Mouse (Mus musculus) left cerebral cortex, adult 9 months (tissue): Measurements from ENCODE around the gene Hmces.
"Not testable (repeated sequence)": the region's sequence is repeated elsewhere in the genome, so short reads cannot be mapped to it uniquely, and the experiment has no call there.

Experiments used
- DNase-seq, 2 experiments: peaks; one replicate each; pipeline ENCODE4 v3.0.0; 2022; ENCODE audit warnings: low spot score in 2 of 2

Gene Hmces

DNA sequence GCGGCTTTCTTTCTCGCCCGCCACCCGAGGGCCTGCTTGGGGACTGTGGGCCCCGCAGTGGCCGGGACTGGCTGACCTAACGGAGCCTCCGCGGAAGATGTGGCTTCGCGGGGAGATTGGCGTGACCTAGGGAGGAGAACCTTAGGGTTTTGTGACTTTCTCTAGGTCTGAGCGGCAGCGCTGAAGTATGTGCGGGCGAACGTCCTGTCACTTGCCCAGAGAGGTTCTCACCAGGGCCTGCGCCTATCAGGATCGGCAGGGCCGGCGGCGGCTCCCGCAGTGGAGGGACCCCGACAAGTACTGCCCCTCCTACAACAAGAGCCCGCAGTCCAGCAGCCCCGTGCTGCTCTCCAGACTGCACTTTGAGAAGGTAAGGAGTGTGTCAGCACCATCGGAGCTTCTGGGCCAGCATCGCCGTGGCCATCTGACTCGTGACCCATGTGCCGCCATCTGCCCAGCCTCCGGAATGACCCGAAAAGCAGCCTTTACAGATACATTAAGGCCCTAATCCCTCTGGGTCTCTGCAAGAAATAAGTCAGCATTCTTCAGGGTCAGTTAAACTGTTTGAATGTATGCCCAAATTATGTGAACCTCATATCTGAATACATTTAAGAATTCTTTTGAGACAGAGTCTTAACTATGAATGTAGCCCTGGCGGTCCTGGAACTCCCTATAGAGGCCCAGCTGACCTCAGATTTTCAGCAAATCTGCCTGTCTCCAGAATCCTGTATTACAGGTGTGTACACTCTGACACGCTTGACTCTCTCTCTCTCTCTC lies 779 bp downstream of the Hmces start:
- no peak for DNase-seq

- no peak for DNase-seq
These were observed 2.2 kb downstream of the Hmces start for GRCm38 (mm10) chr6:87915939-87916338.

GRCm38 (mm10) chr6:87921201-87921600 lies 7.5 kb downstream of the Hmces start:
- DNase-seq = no peak

DNA sequence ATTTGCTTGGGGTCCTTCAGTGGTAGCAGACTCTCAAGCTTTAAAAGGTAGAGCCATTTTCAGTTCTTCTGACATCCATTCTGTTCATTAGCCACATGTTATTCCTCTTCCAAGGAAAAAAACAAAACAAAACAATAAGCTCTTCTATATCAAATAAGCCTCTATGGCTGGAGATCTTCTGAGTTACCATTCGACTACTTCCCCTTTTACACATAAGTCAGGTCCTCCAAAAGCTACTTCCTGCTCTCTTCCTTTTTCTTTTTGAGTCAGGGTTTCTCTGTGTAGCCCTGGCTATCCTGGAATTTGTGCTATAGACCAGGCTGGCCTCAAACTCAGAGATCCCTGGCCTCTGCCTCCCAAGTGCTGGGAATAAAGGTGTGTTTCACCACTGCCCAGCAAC lies 9.9 kb downstream of the Hmces start:
- DNase-seq = no peak

DNA sequence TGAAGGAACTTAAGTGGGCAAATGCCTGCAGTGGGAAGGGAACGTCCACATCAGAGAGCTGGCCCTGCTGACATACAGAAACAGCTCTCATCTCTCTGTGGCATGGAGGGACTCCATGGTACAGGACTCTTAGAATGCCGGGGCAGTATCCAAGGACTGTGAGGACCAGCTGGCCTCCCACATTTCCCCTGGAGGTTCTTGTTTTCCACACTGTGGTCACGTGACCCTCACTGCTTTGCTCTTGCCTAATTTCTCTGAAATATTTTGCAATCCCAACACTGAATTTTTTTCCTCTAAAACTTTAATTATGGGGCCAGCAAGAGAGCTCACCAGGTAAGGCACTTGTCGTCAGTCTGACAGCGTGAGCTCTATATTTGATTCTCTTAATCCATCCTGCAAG lies 21.3 kb downstream of the Hmces start:
- DNase-seq = no peak

DNA sequence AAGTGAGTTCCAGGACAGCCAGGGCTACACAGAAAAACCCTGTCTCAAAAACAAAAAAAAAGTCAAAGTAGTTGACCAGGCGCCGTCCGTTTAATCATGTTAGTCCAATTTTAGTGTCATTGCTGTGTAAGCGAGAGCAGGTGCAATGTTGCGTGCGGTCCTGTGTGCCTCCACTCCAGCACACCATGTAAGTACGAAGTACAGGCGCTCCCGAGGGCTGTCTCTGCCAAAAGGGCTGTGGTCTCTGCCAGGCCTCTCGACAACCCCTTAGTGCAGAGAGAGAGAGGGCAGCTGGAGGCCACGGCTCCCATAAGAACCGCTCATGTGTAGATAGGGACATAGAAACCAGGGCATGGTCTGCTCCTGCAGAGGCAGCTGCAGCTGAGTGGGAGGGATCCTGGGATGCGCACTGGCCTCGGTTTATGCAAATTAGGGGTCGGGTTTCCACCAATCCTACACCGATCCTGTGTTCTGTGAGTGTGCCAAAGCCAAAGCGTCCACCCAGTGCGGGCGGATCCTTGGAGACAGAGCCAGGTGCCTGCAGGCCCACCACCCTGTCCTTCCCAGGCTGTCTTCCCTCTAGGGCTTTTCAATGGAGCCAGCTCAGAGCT lies 23.5 kb downstream of the Hmces start:
- no peak for DNase-seq

- no peak for DNase-seq
These were observed 25.2 kb downstream of the Hmces start for GRCm38 (mm10) chr6:87938941-87939340.

DNA sequence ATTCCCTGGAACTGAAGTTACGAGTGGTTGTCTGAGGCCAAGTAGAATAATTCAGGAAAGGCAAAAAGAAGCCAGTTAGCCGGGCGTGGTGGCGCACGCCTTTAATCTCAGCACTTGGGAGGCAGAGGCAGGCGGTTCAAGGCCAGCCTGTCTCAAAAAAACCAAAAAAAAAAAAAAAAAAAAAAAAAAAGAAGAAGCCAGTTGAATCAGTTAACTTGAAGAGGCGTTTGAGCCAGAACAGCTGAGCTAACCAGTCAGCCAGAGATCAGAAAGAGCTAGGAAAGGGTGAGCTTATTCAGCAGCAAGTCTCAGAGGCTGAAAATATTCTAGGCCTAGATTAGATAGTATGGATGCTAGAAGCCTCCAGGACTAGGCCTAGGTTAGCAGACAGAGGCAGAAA lies 28.4 kb downstream of the Hmces start:
- DNase-seq = no peak

- not testable (repeated sequence) for DNase-seq
These were observed 48.7 kb downstream of the Hmces start for GRCm38 (mm10) chr6:87962457-87962856.

DNA sequence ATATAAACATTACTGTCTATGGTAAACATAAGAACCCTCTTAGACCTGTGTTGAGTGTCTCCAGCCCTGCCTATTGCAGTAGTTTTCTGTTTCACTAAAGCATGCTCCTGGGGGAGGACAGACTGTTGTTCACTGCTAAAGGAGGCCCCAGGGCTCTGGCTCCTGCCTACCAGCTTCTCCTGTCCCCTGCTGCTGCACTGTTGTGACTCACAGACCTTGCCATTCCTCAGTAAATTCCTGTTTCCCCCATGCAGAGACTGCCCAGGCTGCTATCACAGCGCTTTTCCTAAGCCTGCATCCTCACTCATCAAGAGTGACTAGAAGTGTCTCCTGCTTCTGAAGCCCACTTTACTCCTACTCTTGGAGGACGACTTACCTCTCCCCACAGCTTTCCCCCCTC lies 56.3 kb downstream of the Hmces start:
- DNase-seq = no peak

GRCm38 (mm10) chr6:87979728-87980127 lies 66.0 kb downstream of the Hmces start:
- DNase-seq = no peak

DNA sequence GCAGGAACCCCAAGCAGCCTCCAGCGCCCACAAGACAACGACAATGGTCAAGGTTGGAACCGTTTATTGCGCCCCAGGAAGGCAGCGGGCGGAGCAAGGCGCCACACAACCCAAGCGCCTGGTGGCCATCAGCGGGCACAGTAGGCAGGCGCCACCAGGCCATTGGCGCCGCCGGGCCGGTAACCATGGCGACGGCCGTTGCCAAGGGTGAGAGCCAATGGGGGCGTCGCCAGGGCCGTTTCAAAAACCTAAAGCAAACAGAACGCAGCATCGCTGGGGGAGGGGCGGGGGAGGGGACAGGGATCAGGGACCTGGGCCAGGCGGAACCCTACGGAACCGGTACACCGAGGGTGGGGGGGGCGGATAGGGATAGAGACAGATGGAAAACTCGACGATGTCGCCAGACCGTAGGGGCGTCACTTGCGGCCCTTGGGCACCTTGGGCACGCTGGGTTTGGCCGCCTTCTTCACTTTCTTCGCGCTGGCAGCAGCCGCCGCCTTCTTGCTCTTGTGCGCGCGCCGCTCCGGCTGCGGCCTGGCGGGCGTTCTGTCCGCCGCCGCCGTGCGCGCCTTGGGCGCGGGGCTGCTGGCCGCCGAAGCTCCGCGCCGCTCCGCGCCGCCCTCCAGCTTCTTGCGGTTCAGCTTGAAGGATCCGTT lies 66.8 kb downstream of the Hmces start:
- DNase-seq = peak; percentile 61 to 81

DNA sequence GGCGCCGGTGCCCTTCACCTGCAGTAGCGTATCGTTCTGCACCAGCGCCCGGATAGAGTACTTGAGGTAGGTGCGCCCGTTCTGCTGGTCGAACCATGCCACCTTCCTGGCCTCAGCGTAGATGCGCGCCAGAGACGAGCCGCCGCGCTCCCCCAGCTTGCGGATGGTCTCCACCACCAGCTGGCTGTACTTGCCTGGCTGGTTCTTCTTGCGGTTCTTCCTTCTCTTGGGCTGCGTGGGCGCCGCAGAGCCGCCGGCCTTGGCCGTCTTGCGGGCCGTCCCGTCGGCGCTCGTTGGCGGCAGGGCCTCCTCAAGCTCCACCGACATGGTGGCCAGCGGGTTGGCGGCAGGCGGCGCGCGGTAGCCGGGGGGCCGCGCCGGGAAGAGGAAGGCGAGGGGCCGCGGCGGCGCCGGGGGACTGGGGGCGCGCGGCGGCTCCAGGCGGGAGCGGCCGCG lies 67.3 kb downstream of the Hmces start:
- DNase-seq = no peak

- peak in 1 of 2 experiments; percentile 64 for DNase-seq
These were observed 68.0 kb downstream of the Hmces start, which contains the start of gene H1fx for GRCm38 (mm10) chr6:87981547-87982256. Gene H1fx (minus strand): TSS chr6:87981637.

DNA sequence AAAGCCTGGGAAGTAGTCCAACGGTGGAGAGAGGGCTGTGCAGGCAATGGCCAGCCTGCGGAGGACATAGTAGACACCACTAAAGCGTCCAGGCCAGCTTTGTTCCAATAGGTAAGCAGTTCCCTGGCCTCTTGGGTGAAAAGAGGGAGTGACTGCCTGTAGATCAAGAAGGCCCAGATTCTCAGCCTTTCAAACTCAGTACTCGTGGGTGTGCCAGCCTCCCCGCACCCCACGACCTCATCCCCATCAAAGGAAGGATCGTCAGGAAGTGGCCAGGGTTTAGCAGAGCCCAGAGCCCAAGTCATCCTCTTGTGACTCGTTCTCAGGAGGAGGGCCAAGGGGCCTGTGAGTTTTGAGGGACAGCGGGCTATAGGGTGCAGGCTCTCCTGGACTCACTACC lies 68.8 kb downstream of the Hmces start:
- no peak for DNase-seq
